Mouse (Mus musculus) gastrocnemius, adult 2 months (tissue): ENCODE results near the gene Gpx4. TPM values are rescaled to one million over a fixed set of nuclear protein-coding genes. Genes with fewer than 3 reads are reported as not detected.

ENCODE experiments used
- DNase-seq: peaks from one replicate; pipeline ENCODE4 v3.0.0; 2022
- H3K27ac ChIP-seq: fragments of 200-600 bp; 2 replicates; pipeline ENCODE4 v1.8.1; 2022; ENCODE audit warnings: mild to moderate bottlenecking
- H3K4me3 ChIP-seq: fragments of 200-600 bp; 2 replicates; pipeline ENCODE4 v1.8.1; 2022; ENCODE audit warnings: mild to moderate bottlenecking, moderate library complexity
- CTCF ChIP-seq: fragments of 200-600 bp; IDR thresholded peaks from 2 replicates; pipeline ENCODE4 v1.8.1; 2022; ENCODE audit warnings: antibody characterized with exemption, mild to moderate bottlenecking, moderate library complexity
- intact Hi-C: fragments of 180-260 bp; cut with DNase I; formaldehyde crosslinking; loops from one replicate; pipeline ENCODE4 v1.15.1; 2025
- total RNA-seq, 2 experiments: library from RNA; stranded (reverse); gene quantifications; 2 replicates each; pipeline ENCODE4 v1.2.3; 2021

Gpx4 gene
- total RNA-seq, 2 experiments from 2014 or later: 552 to 603 TPM

DNA sequence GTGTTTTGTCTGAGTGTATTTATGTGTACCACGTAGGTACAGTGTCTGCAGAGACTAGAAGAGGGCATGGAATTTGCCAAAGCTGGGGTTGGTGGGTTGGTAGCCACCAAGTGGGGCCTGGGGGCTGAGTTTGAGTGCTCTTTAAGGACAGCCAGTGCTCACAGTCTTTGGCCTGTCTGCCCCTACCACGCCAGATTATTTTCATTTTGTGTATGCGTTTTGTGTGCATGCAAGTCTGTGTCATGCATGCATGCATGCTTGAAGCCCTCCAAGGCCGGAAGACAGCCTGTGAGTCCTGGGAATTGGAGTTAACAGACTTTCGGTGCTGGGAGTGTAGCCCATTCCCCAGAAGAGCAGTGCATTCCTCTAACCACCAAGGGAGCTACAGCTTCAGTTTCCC is 8.4 kb downstream of the Gpx4 start:
- H3K27ac ChIP-seq: peak overlapping the region; percentile 16; the same call in 1 of the 2 replicates
- TF ChIP-seq CTCF: no peak
- H3K4me3 ChIP-seq: peak overlapping the region; percentile 88
- DNase-seq: no peak
- intact Hi-C loops: no loop called here

DNA sequence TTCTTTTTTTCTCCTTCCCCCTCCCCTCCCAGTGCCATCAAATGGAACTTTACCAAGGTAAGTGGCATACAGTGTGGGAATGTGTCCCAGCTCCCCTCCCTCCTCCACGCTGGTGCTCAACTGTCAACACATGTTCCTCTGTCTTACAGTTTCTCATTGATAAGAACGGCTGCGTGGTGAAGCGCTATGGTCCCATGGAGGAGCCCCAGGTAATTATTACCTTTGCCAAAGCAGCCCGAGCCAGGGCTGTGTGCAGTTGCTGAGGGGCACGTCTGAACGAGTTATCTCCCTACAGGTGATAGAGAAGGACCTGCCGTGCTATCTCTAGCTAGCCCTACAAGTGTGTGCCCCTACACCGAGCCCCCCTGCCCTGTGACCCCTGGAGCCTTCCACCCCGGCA is 8.9 kb downstream of the Gpx4 start:
- intact Hi-C loops: no loop called here
- Histone ChIP-seq H3K4me3 (peak overlapping the region; percentile 88; the same call in 1 of the 2 replicates), H3K27ac (no peak overlapping the region)
- no peak for DNase-seq
- TF ChIP-seq CTCF: no peak

DNA sequence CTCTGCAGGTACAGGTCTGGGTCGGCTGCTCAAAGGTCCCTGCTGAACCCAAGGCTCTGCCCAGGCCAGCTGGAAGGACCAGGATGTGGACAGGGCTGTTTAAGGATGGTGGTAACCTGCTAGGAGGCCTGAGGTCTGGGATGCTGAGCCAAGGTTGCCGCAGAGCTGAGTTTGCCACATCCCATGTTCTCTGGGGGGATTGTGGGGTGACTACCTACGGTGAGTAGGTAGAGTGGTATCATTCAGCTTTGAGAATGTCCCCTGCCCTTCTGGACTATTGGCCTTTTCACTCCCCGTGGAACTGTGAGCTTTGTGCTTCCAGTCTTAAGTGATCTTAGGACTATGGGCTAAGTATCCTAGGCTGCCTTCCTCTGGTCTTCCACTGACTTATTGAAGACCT is 9.5 kb downstream of the Gpx4 start:
- no peak overlapping the region for H3K27ac ChIP-seq
- H3K4me3 ChIP-seq: no peak overlapping the region
- TF ChIP-seq CTCF: no peak
- intact Hi-C loops: no loop called here
- DNase-seq: no peak

DNA sequence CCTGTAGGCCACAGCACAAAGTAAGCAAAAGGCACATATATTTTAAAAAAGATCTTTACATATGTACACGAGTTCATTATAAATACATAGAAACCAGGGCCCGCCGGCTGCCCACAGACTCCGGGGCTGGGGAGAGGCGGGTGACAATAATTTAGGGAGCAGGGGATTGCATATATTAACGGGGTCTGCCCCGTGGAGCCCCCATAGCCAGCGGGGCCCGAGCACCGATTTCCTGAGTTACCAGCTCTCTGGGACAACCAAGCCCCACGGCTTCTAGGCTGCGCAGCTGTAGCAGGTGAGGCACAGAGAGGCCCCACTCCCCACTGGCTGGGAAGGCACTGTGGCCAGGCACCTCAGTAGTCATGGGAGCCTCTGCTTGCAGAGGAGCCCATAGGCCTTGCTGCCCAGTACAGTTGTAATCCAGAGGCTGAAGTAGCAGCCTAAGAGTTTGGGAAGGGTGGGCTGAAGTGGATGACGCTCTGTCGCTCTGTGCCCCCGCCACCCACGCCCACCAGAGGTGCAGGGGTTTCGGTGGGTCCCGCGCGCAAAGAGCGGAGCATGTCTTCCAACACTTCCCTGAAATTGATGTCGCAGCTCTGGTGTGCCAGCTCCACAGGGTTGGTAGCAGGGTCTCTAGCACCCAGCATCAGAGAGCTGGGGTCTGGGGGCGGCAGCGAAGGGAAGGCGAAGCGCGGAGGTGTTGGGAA is 10.2 kb downstream of the Gpx4 start:
- Histone ChIP-seq H3K27ac (no peak overlapping the region), H3K4me3 (no peak overlapping the region)
- intact Hi-C loops: no loop called here
- no peak for TF ChIP-seq CTCF
- DNase-seq: no peak

DNA sequence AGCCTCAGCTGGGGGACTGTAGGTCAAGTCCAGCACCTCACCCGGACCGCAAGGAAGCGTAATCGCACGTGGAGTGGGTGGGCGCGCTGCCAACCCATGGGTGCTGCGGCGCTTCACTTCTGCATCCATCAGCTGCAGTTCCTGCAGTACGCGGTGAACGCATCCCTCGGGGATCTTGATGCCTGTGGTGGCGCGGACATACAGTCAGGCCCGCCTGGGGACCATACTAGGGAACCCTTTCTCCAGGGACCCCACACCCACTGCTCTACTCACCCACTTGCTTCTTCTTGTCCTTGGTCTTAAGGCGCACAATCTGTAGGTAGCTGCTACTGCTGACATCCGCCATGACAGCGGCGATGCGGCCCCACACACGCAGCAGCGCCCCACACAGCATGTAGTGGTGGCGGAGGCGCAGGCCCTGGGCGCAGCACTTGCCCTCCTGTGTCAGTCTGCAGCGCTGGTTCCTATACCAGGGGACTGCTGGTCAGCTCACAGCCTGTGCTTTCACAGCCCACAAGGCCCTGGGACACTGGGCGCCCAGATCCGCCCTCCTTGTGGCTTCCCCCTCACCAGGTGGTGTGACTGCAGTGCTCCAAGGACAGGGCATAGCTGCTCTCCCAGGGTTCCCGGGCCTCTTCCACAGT is 10.8 kb downstream of the Gpx4 start:
- intact Hi-C loops: no loop called here
- TF ChIP-seq CTCF: no peak
- no peak for DNase-seq
- H3K4me3 ChIP-seq: no peak overlapping the region
- no peak overlapping the region for H3K27ac ChIP-seq

DNA sequence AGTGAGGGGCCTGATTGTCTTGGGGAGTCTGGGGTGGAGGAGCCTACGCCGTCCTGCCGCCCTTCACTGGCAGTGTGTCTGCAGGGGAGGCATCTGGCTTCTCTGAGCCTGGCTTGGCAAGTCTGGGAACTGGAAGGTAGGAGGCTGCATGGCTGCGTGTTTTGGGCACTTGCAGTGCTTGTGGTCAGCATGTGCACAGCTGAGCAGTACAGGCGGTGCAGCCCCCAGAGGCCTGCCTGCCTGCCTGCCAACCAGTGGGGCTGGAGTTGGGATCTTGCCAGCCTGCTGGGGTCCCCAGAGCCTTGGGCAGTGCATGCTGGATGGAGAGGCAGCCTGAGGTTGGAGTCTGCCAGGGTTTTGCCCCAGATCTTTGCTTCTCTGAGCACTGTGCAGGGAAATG is 16.1 kb downstream of the Gpx4 start:
- no peak for DNase-seq
- Histone ChIP-seq H3K27ac (no peak overlapping the region), H3K4me3 (no peak overlapping the region)
- no peak for TF ChIP-seq CTCF
- intact Hi-C loops: no loop called here

DNA sequence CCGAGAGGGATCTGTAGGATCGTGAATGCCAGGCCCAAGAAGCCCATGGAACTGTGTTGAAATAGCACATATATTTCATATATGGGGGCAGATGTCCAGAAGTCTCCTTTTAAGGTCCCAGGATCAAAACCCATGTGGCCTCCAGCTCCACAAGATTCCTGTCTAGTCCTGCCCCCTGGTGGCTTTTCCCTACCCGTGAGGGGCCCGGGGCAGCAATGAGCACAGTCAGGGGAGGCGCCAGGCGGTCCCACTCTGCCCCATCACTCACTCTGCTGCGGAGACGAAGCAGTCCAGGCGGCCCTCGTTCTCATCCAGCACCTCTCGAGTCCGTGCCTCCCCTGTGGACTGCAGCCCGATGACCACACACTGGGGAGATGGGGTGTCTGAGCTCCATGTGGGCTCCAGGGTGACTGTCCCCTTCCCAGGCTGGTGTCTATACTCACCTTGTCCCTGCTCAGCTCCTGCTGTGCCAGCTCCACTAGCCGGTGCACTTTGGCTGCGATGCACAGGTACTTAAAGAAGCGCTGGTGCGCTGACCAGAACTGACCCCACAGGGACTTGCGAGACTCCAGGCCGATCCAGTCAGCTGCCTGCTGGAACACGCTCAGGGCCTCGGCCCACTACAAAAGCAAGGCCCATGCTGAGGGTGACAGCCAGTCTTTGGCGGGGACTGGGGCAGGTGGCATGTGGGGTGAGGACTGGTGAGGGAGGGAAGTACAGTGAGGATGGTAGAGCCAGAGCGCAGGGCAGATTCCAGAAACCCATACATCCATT is 17.1 kb downstream of the Gpx4 start:
- H3K27ac ChIP-seq: no peak overlapping the region
- DNase-seq: no peak
- intact Hi-C loops: no loop called here

DNA sequence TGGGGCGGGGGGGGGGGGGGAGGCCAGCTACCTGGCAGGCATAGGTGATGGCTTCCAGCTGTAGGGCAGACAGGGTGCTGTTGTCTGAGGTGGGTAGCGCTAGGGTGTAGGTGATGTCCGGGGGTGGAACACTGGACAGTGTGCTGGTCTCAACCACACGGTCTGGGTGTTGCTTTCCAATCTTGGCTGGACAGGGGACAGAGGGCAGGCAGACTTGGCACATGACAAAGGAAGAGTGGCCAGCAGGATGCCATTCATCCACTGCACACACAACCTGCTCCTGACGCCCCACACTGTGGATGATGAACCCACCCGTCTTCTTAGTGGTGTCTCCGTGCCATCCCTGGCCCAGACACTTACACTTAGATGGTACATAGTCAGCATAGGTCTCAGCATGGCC is 22.3 kb downstream of the Gpx4 start:
- no peak for DNase-seq

More for the DNA sequence above, 17.1 kb downstream of the Gpx4 start:
- H3K4me3 ChIP-seq: no peak overlapping the region
- TF ChIP-seq CTCF: no peak; the same call in 1 of the 2 replicates

DNA sequence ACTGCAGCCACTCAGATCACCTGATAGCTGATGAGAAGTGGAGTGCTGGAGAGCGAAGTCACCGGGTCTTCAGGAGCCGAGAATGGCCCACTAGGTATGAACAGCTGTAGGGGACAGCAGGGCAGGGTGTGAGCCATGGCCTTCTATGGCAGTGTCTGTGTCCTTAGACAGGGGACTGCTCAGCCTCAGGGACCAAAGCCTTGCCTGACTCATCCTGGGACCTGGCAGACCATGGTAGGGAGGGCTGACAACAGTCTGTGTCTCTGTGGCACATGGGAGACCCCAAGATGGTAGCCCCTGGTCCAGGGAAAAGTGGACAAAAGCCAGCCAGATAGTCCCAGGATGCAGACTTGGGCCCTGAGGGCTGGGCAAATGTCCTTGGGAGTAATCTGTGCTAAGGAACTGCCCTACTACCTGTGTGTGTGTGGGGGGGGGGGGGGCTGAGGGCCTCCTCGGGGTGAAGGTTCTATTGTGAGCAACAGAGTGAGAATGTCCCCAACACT is 23.0 kb downstream of the Gpx4 start:
- no peak for TF ChIP-seq CTCF
- intact Hi-C loops: loop anchor here (5.0 kb wide), 1 partner anchor 42 kb away; no protein-coding TSS in a partner anchor
- DNase-seq: no peak

More for the DNA sequence above, 22.3 kb downstream of the Gpx4 start:
- no peak for TF ChIP-seq CTCF
- peak overlapping the region; percentile 89; the same call in 1 of the 2 replicates for H3K27ac ChIP-seq
- no peak overlapping the region for H3K4me3 ChIP-seq
- intact Hi-C loops: no loop called here

DNA sequence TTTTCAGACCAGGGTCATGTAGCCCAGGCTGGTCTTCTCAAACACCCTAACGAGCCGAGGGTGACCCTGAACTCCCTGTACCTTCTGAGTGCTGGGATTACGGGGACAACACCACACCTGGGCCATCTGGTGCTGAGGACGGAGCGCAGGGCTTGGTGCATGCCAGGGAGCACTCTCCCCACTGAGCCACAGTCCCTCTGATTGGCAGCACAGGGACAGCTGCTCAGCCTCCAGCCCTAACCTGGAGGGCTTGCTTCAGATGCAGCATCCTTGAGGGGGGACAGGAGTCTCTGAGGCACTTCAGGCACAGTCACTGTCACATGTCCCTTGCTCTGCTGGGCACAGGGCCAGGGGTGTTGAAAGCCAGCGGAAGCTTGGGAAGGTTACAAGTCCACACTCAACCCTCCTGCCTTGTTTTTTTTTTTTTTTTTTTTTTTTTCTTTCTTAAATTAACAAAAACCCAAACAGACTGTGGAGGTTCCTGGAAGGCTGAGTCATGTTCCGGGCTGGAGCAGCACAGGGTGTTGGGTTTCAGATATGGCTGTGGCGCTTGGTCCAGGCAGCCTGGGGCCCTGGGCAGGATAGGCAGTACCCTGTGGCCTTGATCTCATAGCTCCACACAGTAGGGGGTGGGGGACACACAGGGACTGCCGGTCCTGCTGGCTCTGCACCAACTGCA is 24.0 kb downstream of the Gpx4 start:
- Histone ChIP-seq H3K27ac (peak overlapping the region; percentile 89), H3K4me3 (peak overlapping the region; percentile 28; the same call in 1 of the 2 replicates)
- TF ChIP-seq CTCF: no peak
- intact Hi-C loops: loop anchor here (5.0 kb wide), 1 partner anchor 41 kb away; no protein-coding TSS in a partner anchor
- DNase-seq: peak; percentile 91

More for the DNA sequence above, 23.0 kb downstream of the Gpx4 start:
- Histone ChIP-seq H3K4me3 (no peak overlapping the region), H3K27ac (peak overlapping the region; percentile 89)

DNA sequence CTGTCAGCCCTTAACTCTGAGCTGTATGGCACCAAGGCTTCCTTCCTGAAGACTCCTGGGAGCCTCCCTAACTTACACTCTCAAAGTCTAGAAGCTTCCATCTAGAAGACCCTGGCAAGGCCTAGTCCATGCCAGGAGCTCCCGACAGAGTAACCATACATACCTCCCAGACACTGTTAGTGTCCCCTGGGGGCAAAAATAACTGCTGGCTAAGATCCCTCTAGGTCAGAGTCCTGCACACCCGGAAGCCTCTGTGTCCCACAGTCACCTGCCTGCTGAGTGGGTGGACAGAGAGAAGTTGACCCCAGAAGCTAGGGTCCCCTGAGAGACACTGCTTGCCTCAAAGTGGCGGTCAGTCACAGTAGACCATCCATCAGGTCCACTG is 24.5 kb downstream of the Gpx4 start:
- peak overlapping the region; percentile 89 for H3K27ac ChIP-seq
- intact Hi-C loops: loop anchor here (5.0 kb wide), 1 partner anchor 41 kb away; no protein-coding TSS in a partner anchor
- TF ChIP-seq CTCF: no peak
- no peak for DNase-seq
- H3K4me3 ChIP-seq: peak overlapping the region; percentile 28
